Mouse (Mus musculus) MEL (cell line): ENCODE data around the gene Ston1. TPM values are rescaled to one million over a fixed set of nuclear protein-coding genes. Genes with fewer than 3 reads are reported as not detected.

Source experiments
- DNase-seq: peaks from one replicate; pipeline ENCODE4 v3.0.0; 2011; ENCODE audit warnings: low read depth, low spot score
- H3K27ac ChIP-seq: 2 replicates; pipeline ENCODE4 v1.5.1; 2012; ENCODE audit warnings: low read depth, mild to moderate bottlenecking, control low read depth, low read length, moderate library complexity; ENCODE audit not compliant: control insufficient read depth
- H3K27me3 ChIP-seq, 2 experiments: fragments of 150-350 bp in 1 of 2; sonication (generic) in 1 of 2; 2 replicates each; pipeline ENCODE4 v1.6.1; 2012; ENCODE audit warnings: low read length in 2 of 2, mild to moderate bottlenecking in 2 of 2, improper control_type of control experiment in 1 of 2, moderate library complexity in 1 of 2; ENCODE audit not compliant: insufficient read depth in 2 of 2, control insufficient read depth in 1 of 2
- H3K36me3 ChIP-seq, 2 experiments: 2 replicates each; pipeline ENCODE4 v1.6.1; 2012 to 2014; ENCODE audit warnings: low read length in 2 of 2, improper control_type of control experiment in 1 of 2, inconsistent platforms in 1 of 2, mild to moderate bottlenecking in 1 of 2; ENCODE audit not compliant: insufficient read depth in 2 of 2, control insufficient read depth in 1 of 2
- H3K4me1 ChIP-seq, 2 experiments: fragments of 150-350 bp in 1 of 2; sonication (generic) in 1 of 2; 2 replicates each; pipeline ENCODE4 v1.6.1; 2012; ENCODE audit warnings: low read length in 2 of 2, improper control_type of control experiment in 1 of 2, mild to moderate bottlenecking in 1 of 2; ENCODE audit not compliant: insufficient read depth in 2 of 2, control insufficient read depth in 1 of 2
- H3K4me3 ChIP-seq, 2 experiments: fragments of 150-350 bp in 1 of 2; sonication (generic) in 1 of 2; 2 replicates each; pipeline ENCODE4 v1.5.1; 2012; ENCODE audit warnings: low read depth in 2 of 2, low read length in 2 of 2, mild to moderate bottlenecking in 2 of 2, moderate library complexity in 2 of 2, control low read depth in 1 of 2, improper control_type of control experiment in 1 of 2; ENCODE audit not compliant: control insufficient read depth in 1 of 2, insufficient read depth in 1 of 2
- H3K79me2 ChIP-seq: 2 replicates; pipeline ENCODE4 v1.6.1; 2012; ENCODE audit warnings: mild to moderate bottlenecking, low read length, moderate library complexity; ENCODE audit not compliant: control insufficient read depth, poor library complexity, insufficient read depth
- H3K9ac ChIP-seq: 2 replicates; pipeline ENCODE4 v1.6.1; 2012; ENCODE audit warnings: low read depth, mild to moderate bottlenecking, control low read depth, low read length, moderate library complexity; ENCODE audit not compliant: control insufficient read depth, poor library complexity, severe bottlenecking
- H3K9me3 ChIP-seq: fragments of 150-350 bp; sonication (generic); replicated peaks from 2 replicates; pipeline ENCODE4 v1.6.1; 2012; ENCODE audit warnings: mild to moderate bottlenecking, low read length, improper control_type of control experiment, moderate library complexity; ENCODE audit not compliant: insufficient read depth
- BHLHE40 ChIP-seq: IDR thresholded peaks from 2 replicates; pipeline ENCODE4 v1.6.1; 2012; ENCODE audit warnings: low read depth, mild to moderate bottlenecking, inconsistent platforms, low read length, improper control_type of control experiment, borderline replicate concordance
- CHD2 ChIP-seq: IDR thresholded peaks from 2 replicates; pipeline ENCODE4 v1.6.1; 2011; ENCODE audit warnings: low read length, improper control_type of control experiment
- CTCF ChIP-seq, 3 experiments: IDR thresholded peaks in 2 of 3; conservative IDR thresholded peaks in 1 of 3; 2 replicates each; pipeline ENCODE4 v1.5.1; 2011 to 2012; ENCODE audit warnings: low read length in 3 of 3, low read depth in 2 of 3, mild to moderate bottlenecking in 2 of 3, improper control_type of control experiment in 1 of 3, inconsistent platforms in 1 of 3, mixed read lengths in 1 of 3, moderate library complexity in 1 of 3; ENCODE audit not compliant: control insufficient read depth in 1 of 3, insufficient read depth in 1 of 3, poor library complexity in 1 of 3, severe bottlenecking in 1 of 3
- E2F4 ChIP-seq: IDR thresholded peaks from 2 replicates; pipeline ENCODE4 v1.6.1; 2011; ENCODE audit warnings: low read depth, low read length, improper control_type of control experiment, borderline replicate concordance
- ELF1 ChIP-seq: IDR thresholded peaks from 2 replicates; pipeline ENCODE4 v1.6.1; 2014; ENCODE audit warnings: low read depth, mild to moderate bottlenecking, inconsistent platforms, low read length, improper control_type of control experiment, moderate library complexity
- ETS1 ChIP-seq: IDR thresholded peaks from 2 replicates; pipeline ENCODE4 v1.6.1; 2012; ENCODE audit warnings: low read depth, mild to moderate bottlenecking, inconsistent platforms, low read length, improper control_type of control experiment, moderate library complexity
- HCFC1 ChIP-seq: IDR thresholded peaks from 2 replicates; pipeline ENCODE4 v1.6.1; 2012; ENCODE audit warnings: low read depth, mild to moderate bottlenecking, inconsistent platforms, low read length, improper control_type of control experiment, moderate library complexity
- JUND ChIP-seq: IDR thresholded peaks from 2 replicates; pipeline ENCODE4 v1.6.1; 2011; ENCODE audit warnings: low read depth, mild to moderate bottlenecking, improper control_type of control experiment, low read length
- MAFK ChIP-seq: IDR thresholded peaks from 2 replicates; pipeline ENCODE4 v1.6.1; 2011; ENCODE audit warnings: low read depth, mild to moderate bottlenecking, low read length, improper control_type of control experiment, borderline replicate concordance
- MXI1 ChIP-seq: IDR thresholded peaks from 2 replicates; pipeline ENCODE4 v1.6.1; 2011; ENCODE audit warnings: mild to moderate bottlenecking, low read depth, low read length, improper control_type of control experiment
- NRF1 ChIP-seq: IDR thresholded peaks from 2 replicates; pipeline ENCODE4 v1.6.1; 2014; ENCODE audit warnings: low read depth, mild to moderate bottlenecking, inconsistent platforms, low read length, improper control_type of control experiment, moderate library complexity; ENCODE audit not compliant: poor library complexity, insufficient read depth, severe bottlenecking
- POLR2AphosphoS2 ChIP-seq: IDR thresholded peaks from 2 replicates; pipeline ENCODE4 v1.6.1; 2011; ENCODE audit warnings: low read length, improper control_type of control experiment
- POLR2AphosphoS5 ChIP-seq: IDR thresholded peaks from 2 replicates; pipeline ENCODE4 v1.6.1; 2012; ENCODE audit warnings: low read depth, borderline replicate concordance, mild to moderate bottlenecking, inconsistent platforms, low read length, moderate library complexity, mixed read lengths
- RAD21 ChIP-seq: IDR thresholded peaks from 2 replicates; pipeline ENCODE4 v1.6.1; 2011; ENCODE audit warnings: mild to moderate bottlenecking, low read depth, low read length, improper control_type of control experiment
- RCOR1 ChIP-seq: IDR thresholded peaks from 2 replicates; pipeline ENCODE4 v1.6.1; 2012; ENCODE audit warnings: low read depth, mild to moderate bottlenecking, inconsistent platforms, low read length, improper control_type of control experiment
- TAL1 ChIP-seq: IDR thresholded peaks from 2 replicates; pipeline ENCODE4 v1.6.1; 2012; ENCODE audit warnings: mild to moderate bottlenecking, inconsistent platforms, low read length, moderate library complexity, mixed read lengths
- TBP ChIP-seq: IDR thresholded peaks from 2 replicates; pipeline ENCODE4 v1.8.0; 2011; ENCODE audit warnings: low read depth, low read length, improper control_type of control experiment
- UBTF ChIP-seq: IDR thresholded peaks from 2 replicates; pipeline ENCODE4 v1.6.1; 2012; ENCODE audit warnings: low read depth, mild to moderate bottlenecking, inconsistent platforms, low read length, improper control_type of control experiment, moderate library complexity, borderline replicate concordance; ENCODE audit not compliant: insufficient read depth
- USF1 ChIP-seq: IDR thresholded peaks from 2 replicates; pipeline ENCODE4 v1.6.1; 2014; ENCODE audit warnings: low read depth, mild to moderate bottlenecking, inconsistent platforms, low read length, improper control_type of control experiment, moderate library complexity
- USF2 ChIP-seq, 2 experiments: IDR thresholded peaks; 2 replicates each; pipeline ENCODE4 v1.6.1; 2011 to 2012; ENCODE audit warnings: improper control_type of control experiment in 2 of 2, low read length in 2 of 2, borderline replicate concordance in 1 of 2, inconsistent platforms in 1 of 2, low read depth in 1 of 2, mild to moderate bottlenecking in 1 of 2; ENCODE audit not compliant: insufficient read depth in 1 of 2
- ZC3H11A ChIP-seq: IDR thresholded peaks from 2 replicates; pipeline ENCODE4 v1.6.1; 2012; ENCODE audit warnings: low read depth, mild to moderate bottlenecking, inconsistent platforms, low read length, improper control_type of control experiment
- ZMIZ1 ChIP-seq: IDR thresholded peaks from 2 replicates; pipeline ENCODE4 v1.6.1; 2012; ENCODE audit warnings: low read depth, mild to moderate bottlenecking, inconsistent platforms, low read length, improper control_type of control experiment, moderate library complexity
- polyA plus RNA-seq, 2 experiments: library from polyadenylated mRNA; stranded (reverse) in 1 of 2; unstranded in 1 of 2; fragments of >175 nt in 1 of 2; fragments of >200 nt in 1 of 2; gene quantifications; 2 replicates each; pipeline versions ENCODE4 v1.2.1 to v1.2.4; 2012; ENCODE audit warnings: low replicate concordance in 2 of 2, low read depth in 1 of 2; ENCODE audit not compliant: insufficient read length in 2 of 2, insufficient read depth in 1 of 2, missing spikeins in 1 of 2
- total RNA-seq: library from RNA; depleted of rRNA; stranded (reverse); fragments of 300-350 nt; gene quantifications from 2 replicates; pipeline ENCODE4 v1.2.3, GENCODE M21; 2012

The Ston1 gene
- total and polyA plus RNA-seq, 3 experiments, result 0.39 to 4.9 TPM; not detected in 1

DNA sequence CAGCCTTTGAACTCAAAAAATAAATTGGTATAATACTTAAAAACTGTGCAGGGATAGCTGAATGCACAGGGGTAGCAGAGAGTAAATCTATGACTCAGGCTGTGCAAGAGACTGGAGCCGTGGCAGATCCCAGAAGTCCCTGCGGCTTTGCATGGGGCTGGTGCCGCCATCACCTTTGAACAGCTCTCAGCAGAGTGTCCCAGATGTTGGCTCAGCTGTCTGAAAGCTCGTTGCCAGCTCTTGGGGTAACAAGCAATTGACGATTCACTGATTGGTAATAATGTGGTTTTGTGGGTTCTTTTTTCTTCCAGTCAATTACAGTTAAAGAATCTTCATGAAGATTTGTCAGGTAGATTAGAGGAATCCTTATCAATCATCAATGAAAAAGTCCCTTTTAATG lies 47.1 kb upstream of the Ston1 start:
- H3K4me1 ChIP-seq, result no peaks in the 10 kb centered on the region; a peak in 1 of 4 replicates

DNA sequence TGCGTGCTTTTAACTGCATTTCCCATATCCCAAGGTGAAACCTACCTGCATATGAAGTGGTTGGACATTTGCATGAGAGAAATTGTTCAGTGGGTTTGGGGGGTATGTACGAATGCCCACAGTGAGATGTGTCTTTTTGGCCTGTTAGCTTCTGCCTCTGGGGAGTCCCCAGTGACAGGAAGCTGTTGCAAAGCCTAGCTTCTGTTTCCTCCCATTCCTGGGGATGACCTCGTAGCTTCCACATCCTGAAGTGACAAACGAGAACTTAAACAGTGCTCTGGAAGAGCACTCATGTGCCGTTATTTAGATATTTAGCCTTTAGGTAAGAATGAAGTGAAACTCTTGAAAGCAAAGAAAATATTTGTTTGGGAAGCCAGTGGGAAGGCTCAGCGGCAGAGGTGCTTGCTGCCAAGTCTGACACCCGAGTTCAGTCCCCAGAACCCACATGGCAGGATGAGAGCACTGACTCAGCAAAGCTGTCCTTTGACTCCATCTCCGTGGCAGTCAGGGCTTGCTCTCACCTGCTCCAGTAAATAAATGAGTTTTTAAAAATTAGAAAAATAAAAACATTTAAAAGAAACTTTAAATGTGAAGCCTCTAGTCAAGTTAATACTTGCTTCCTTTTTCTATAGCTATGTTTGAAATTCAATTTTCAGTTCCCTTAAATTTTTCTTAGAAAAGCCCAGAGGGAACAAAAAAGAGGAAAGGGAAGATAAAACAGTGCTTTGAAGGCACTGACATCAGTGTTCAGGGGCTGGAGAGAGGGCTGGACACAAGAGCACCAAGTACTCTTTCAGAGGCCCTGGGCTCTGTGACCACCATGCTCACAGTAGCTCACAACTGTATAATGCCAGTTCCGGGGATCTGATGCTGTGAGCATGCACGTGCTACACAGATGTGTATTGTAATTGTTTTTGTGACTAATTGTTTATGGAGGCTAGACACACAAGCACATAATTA lies 46.2 kb upstream of the Ston1 start:
- Histone ChIP-seq H3K27me3 (no peaks in the 10 kb centered on the region), H3K4me3 (no peak overlapping the region), H3K9ac (no peak overlapping the region), H3K79me2 (no peaks in the 10 kb centered on the region), H3K9me3 (no peaks in the 10 kb centered on the region), H3K27ac (no peak overlapping the region), H3K4me1 (no peaks in the 10 kb centered on the region; a peak in 1 of 4 replicates), H3K36me3 (no peaks in the 10 kb centered on the region)
- DNase-seq, result no peak
- TF ChIP-seq ELF1 (no peak), USF1 (no peak), E2F4 (no peak), CHD2 (no peak), MAFK (no peak)

More for the DNA sequence above, 47.1 kb upstream of the Ston1 start:
- Histone ChIP-seq H3K4me3 (no peak overlapping the region), H3K9me3 (no peaks in the 10 kb centered on the region), H3K27me3 (no peaks in the 10 kb centered on the region), H3K79me2 (no peaks in the 10 kb centered on the region), H3K27ac (no peak overlapping the region), H3K36me3 (no peaks in the 10 kb centered on the region), H3K9ac (no peak overlapping the region)
- DNase-seq, result no peak
- TF ChIP-seq CTCF (IDR thresholded peaks at IDR 0.05 in 2 of 3, conservative IDR thresholded peaks at IDR 0.05 in 1 of 3; ENCODE audit: control insufficient read depth in 1 of 3, insufficient read depth in 1 of 3, low read depth in 2 of 3, low read length in 3 of 3, poor library complexity in 1 of 3, severe bottlenecking in 1 of 3) (no peak), TAL1 (no peak), RAD21 (no peak), MXI1 (no peak), HCFC1 (no peak), USF1 (no peak), ETS1 (no peak), ZC3H11A (no peak), TBP (no peak), RCOR1 (no peak), ELF1 (no peak)

DNA sequence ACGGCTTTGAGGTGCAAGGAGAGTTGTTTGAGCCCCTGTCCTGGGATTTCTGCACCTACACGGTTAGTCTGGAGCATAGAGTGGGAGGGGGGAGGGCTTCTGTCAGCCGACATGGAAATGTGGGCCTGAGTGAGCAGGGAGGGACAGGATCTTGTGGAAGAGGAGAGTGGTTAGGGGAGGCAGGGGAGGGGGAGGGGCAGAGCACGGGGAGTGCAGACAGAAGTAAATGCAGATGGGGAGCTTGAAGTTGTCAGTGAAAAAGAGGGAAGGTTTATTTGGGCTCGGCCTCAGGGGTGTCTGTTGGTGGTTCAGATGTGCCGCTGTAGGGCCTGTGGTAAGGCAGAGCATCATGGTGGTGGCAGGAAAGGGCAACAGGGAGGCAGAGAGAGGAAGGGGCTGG lies 44.9 kb upstream of the Ston1 start:
- DNase-seq, result no peak
- Histone ChIP-seq H3K9ac (no peak overlapping the region), H3K9me3 (no peaks in the 10 kb centered on the region), H3K79me2 (no peaks in the 10 kb centered on the region), H3K27ac (no peak overlapping the region), H3K4me1 (no peaks in the 10 kb centered on the region; a peak in 1 of 4 replicates), H3K36me3 (no peaks in the 10 kb centered on the region), H3K4me3 (no peak overlapping the region), H3K27me3 (no peaks in the 10 kb centered on the region)
- TF ChIP-seq POLR2AphosphoS2 (no peak), UBTF (no peak), ETS1 (no peak), MXI1 (no peak), ZMIZ1 (no peak), POLR2AphosphoS5 (no peak), BHLHE40 (no peak), ELF1 (no peak), TAL1 (no peak), CTCF (IDR thresholded peaks at IDR 0.05 in 2 of 3, conservative IDR thresholded peaks at IDR 0.05 in 1 of 3; ENCODE audit: control insufficient read depth in 1 of 3, insufficient read depth in 1 of 3, low read depth in 2 of 3, low read length in 3 of 3, poor library complexity in 1 of 3, severe bottlenecking in 1 of 3) (no peak), USF2 (IDR thresholded peaks at IDR 0.05; ENCODE audit: borderline replicate concordance in 1 of 2, insufficient read depth in 1 of 2, low read depth in 1 of 2, low read length in 2 of 2) (no peak), JUND (no peak), USF1 (no peak), NRF1 (no peak)
